In the genomic region with DNA sequence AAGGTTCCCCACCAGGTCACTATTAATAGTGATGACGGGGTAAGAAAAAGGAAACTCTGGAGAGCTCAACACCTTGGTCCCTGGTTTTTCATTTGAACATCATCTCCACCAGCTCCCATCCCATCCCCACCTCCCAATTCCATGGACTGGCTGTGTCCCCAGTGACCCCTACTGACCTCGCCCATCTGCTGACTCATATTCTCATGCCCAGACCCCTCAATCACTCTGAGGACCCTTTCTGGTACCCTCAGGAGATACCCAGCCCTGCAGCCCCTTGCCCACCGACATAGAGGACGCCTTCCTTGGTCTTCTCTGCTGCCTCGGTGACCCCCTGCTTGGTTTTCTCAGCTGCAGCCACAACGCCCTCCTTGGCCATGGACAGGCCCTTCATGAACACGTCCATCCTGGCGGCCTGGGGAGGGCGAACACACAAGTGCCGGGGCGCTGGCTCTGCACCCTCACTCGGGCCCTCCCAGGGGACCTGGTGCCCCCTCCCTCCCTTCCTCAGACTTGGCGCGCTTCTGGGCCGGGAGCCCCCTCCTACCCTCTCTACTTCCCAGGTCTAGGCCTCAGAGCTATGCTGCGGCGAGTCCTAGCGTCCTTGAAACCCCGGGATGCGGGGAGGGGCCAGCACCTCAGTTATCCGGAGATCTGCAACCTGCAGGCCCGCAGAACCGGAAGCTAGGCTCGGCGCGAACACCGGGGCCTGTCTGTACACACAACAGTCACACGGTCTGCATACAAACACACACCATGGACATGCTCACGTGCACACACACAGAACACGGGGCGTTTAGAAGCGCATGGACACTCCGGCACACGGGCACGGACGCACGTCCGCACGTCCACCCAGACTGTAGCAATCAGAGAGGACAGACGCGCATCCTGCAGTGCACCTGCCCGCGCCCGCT, we compare ENCODE assay signal across 9 mouse cellular contexts. TPM values are rescaled to one million over a fixed set of nuclear protein-coding genes. Genes with fewer than 3 reads are reported as not detected.
DNase-seq lines count a peak whose midpoint lies in the region; ATAC-seq and TF ChIP-seq lines count a peak whose summit lies in the region.
"Had no signal": no experiment of that assay in that cellular context is flagged by ENCODE, and none has a peak within 500 bp of the region (broad histone marks: within the 10 kb centered on the region; RNA-seq: fewer than 3 reads in every experiment).

No protein-coding gene starts in this region.

- ATAC-seq in lung, embryonic 14.5 days (ENCODE audit: insufficient read depth): no peak
- peak; percentile 34 for ATAC-seq in forebrain, embryonic 13.5 days
- no peak for ATAC-seq in liver, embryonic 16.5 days (ENCODE audit: low read depth)
- ATAC-seq in inflammation-experienced regulatory T-cells, adult 6 months: no peak

- no peaks in the 10 kb centered on the region for H3K4me1 ChIP-seq in lung, embryonic 14.5 days (ENCODE audit: insufficient read depth)
- H3K4me1 ChIP-seq in lung, adult 2 months (ENCODE audit: control insufficient read depth, insufficient read depth, low read length): no peaks in the 10 kb centered on the region
- H3K4me1 ChIP-seq in forebrain, embryonic 13.5 days: peaks cover 29% of the 10 kb centered on the region
- no peaks in the 10 kb centered on the region; the same call in 1 of the 2 replicates for H3K4me1 ChIP-seq in liver, embryonic 16.5 days (ENCODE audit: control insufficient read depth, low read depth, low read length)

- TF ChIP-seq POLR2A in lung, adult 2 months (IDR thresholded peaks at IDR 0.05; ENCODE audit: borderline replicate concordance, extremely low read depth, low read depth, low read length): no peak

- H3K36me3 ChIP-seq in lung, embryonic 14.5 days (ENCODE audit: insufficient read depth): no peaks in the 10 kb centered on the region
- H3K36me3 ChIP-seq in forebrain, embryonic 13.5 days (ENCODE audit: poor library complexity, severe bottlenecking): no peaks in the 10 kb centered on the region
- no peaks in the 10 kb centered on the region for H3K36me3 ChIP-seq in liver, embryonic 16.5 days (ENCODE audit: control insufficient read depth, insufficient read depth)

- 6% methylated on average over 44 of the region's 44 CpGs for WGBS in lung, embryonic 14.5 days
- 6% methylated on average over 44 of the region's 44 CpGs for WGBS in lung, adult 2 months
- WGBS in forebrain, embryonic 13.5 days: 4% methylated on average over 44 of the region's 44 CpGs
- 4% methylated on average over 44 of the region's 44 CpGs for WGBS in liver, embryonic 16.5 days (ENCODE audit: insufficient replicate concordance)

- peak overlapping the region; percentile 51 for H3K4me2 ChIP-seq in lung, embryonic 14.5 days
- peak overlapping the region; percentile 88 for H3K4me2 ChIP-seq in forebrain, embryonic 13.5 days
- H3K4me2 ChIP-seq in liver, embryonic 16.5 days (ENCODE audit: low read depth, low read length): peak overlapping the region; percentile 17; the same call in 1 of the 2 replicates

- H3K27ac ChIP-seq in lung, embryonic 14.5 days (ENCODE audit: low read depth): no peak overlapping the region
- no peak overlapping the region for H3K27ac ChIP-seq in forebrain, embryonic 13.5 days
- H3K27ac ChIP-seq in liver, embryonic 16.5 days (ENCODE audit: low read length): no peak overlapping the region

- H3K9me3 ChIP-seq in lung, embryonic 14.5 days (ENCODE audit: low read depth, low read length): no peaks in the 10 kb centered on the region
- no peaks in the 10 kb centered on the region for H3K9me3 ChIP-seq in forebrain, embryonic 13.5 days (replicated peaks)
- no peaks in the 10 kb centered on the region for H3K9me3 ChIP-seq in liver, embryonic 16.5 days (replicated peaks; ENCODE audit: control insufficient read depth, low read length)

- peaks cover 46% of the 10 kb centered on the region for H3K27me3 ChIP-seq in lung, embryonic 14.5 days (ENCODE audit: insufficient read depth, low read length)
- peaks cover 70% of the 10 kb centered on the region for H3K27me3 ChIP-seq in forebrain, embryonic 13.5 days
- H3K27me3 ChIP-seq in liver, embryonic 16.5 days (ENCODE audit: control insufficient read depth, insufficient read depth, low read depth, low read length): peaks cover 44% of the 10 kb centered on the region

- DNase-seq in lung, embryonic 14.5 days: no peak
- DNase-seq in lung, adult 2 months: no peak
- peak; percentile 69 for DNase-seq in cerebellum, adult 8-10 months
- DNase-seq in gastrocnemius, postnatal 10 days: no peak
- DNase-seq in yolk sac, embryonic 10.5 days (ENCODE audit: low spot score): no peak

- no peak overlapping the region for H3K9ac ChIP-seq in lung, embryonic 14.5 days
- peak overlapping the region; percentile 68 for H3K9ac ChIP-seq in forebrain, embryonic 13.5 days
- no peak overlapping the region for H3K9ac ChIP-seq in liver, embryonic 16.5 days (ENCODE audit: low read depth, low read length)

- H3K4me3 ChIP-seq in lung, embryonic 14.5 days (ENCODE audit: low read depth, low read length): peak overlapping the region; percentile 21; the same call in 1 of the 2 replicates
- no peak overlapping the region for H3K4me3 ChIP-seq in lung, adult 2 months (replicated peaks; ENCODE audit: extremely low read depth, low read depth, low read length)
- H3K4me3 ChIP-seq in forebrain, embryonic 13.5 days: peak overlapping the region; percentile 51
- H3K4me3 ChIP-seq in liver, embryonic 16.5 days (ENCODE audit: low read depth, low read length): peak overlapping the region; percentile 16

- no peak for TF ChIP-seq CTCF in lung, embryonic 14.5 days (IDR thresholded peaks at IDR 0.05; ENCODE audit: low read depth)
- TF ChIP-seq CTCF in lung, adult 2 months (IDR thresholded peaks at IDR 0.05; ENCODE audit: insufficient read depth, low read length): no peak

RNA-seq across cellular contexts. Expression of gene Sncb, which starts 0.9 kb away (rescaled TPM):
- not detected in 2 replicates for polyA plus RNA-seq in lung, embryonic 14.5 days (2014; fragmentation: Nextera tagmentation; extraction: Ambion mirVana)
- polyA plus RNA-seq in lung, adult 2 months (2012; rRNA removed): not detected in 2 replicates
- polyA plus RNA-seq in forebrain, embryonic 13.5 days (2015; fragmentation: Nextera tagmentation; extraction: Ambion mirVana): 9.1 and 10.6 TPM in 2 replicates
- not detected in 2 replicates for polyA plus RNA-seq in liver, embryonic 16.5 days (2015; fragmentation: Nextera tagmentation; extraction: Ambion mirVana)
- polyA plus RNA-seq in inflammation-experienced regulatory T-cells, adult 6 months (2017; shearing (Covaris generic)): 1 to 10 TPM in 1 of 3 experiments, under 1 TPM in 1, not detected in 1; 0.87 to 2.3 TPM
- 1 to 10 TPM in 1 of 2 experiments, under 1 TPM in 1; 0.40 to 1.1 TPM for total RNA-seq in gastrocnemius, postnatal 10 days (2021)
- total RNA-seq: common myeloid progenitor, adult 5-6 weeks had no signal

RNA-seq across cellular contexts. Expression of gene Gprin1, which starts 15.9 kb away (rescaled TPM):
- polyA plus RNA-seq in lung, embryonic 14.5 days (2014; fragmentation: Nextera tagmentation; extraction: Ambion mirVana): 0.34 and 0.53 TPM in 2 replicates
- 0.07 and 0.09 TPM in 2 replicates for polyA plus RNA-seq in lung, adult 2 months (2012; rRNA removed)
- 3.5 TPM in 2 replicates for polyA plus RNA-seq in forebrain, embryonic 13.5 days (2015; fragmentation: Nextera tagmentation; extraction: Ambion mirVana)
- 0.02 TPM in 1 of 2 replicates, not detected in the other for polyA plus RNA-seq in liver, embryonic 16.5 days (2015; fragmentation: Nextera tagmentation; extraction: Ambion mirVana)
- polyA plus RNA-seq in inflammation-experienced regulatory T-cells, adult 6 months (2017; shearing (Covaris generic)): not detected
- total RNA-seq in gastrocnemius, postnatal 10 days (2021): under 1 TPM; 0.47 to 0.63 TPM
- total RNA-seq: common myeloid progenitor, adult 5-6 weeks had no signal

RNA-seq across cellular contexts. Expression of gene Eif4e1b, which starts 18.3 kb away (rescaled TPM):
- polyA plus RNA-seq in lung, embryonic 14.5 days (2014; fragmentation: Nextera tagmentation; extraction: Ambion mirVana): not detected in 2 replicates
- polyA plus RNA-seq in lung, adult 2 months (2012; rRNA removed): not detected in 2 replicates
- polyA plus RNA-seq in forebrain, embryonic 13.5 days (2015; fragmentation: Nextera tagmentation; extraction: Ambion mirVana): not detected in 2 replicates
- not detected in 2 replicates for polyA plus RNA-seq in liver, embryonic 16.5 days (2015; fragmentation: Nextera tagmentation; extraction: Ambion mirVana)
- not detected for polyA plus RNA-seq in inflammation-experienced regulatory T-cells, adult 6 months (2017; shearing (Covaris generic))
- not detected for total RNA-seq in gastrocnemius, postnatal 10 days (2021)
- total RNA-seq: common myeloid progenitor, adult 5-6 weeks had no signal

RNA-seq across cellular contexts. Expression of gene Tspan17, which starts 23.6 kb away (rescaled TPM):
- polyA plus RNA-seq in lung, embryonic 14.5 days (2014; fragmentation: Nextera tagmentation; extraction: Ambion mirVana): 6.5 and 8.7 TPM in 2 replicates
- 32.1 and 34.7 TPM in 2 replicates for polyA plus RNA-seq in lung, adult 2 months (2012; rRNA removed)
- polyA plus RNA-seq in forebrain, embryonic 13.5 days (2015; fragmentation: Nextera tagmentation; extraction: Ambion mirVana): 11.9 and 15.0 TPM in 2 replicates
- 1.4 and 1.6 TPM in 2 replicates for polyA plus RNA-seq in liver, embryonic 16.5 days (2015; fragmentation: Nextera tagmentation; extraction: Ambion mirVana)
- polyA plus RNA-seq in inflammation-experienced regulatory T-cells, adult 6 months (2017; shearing (Covaris generic)): 1 to 10 TPM; 1.5 to 6.7 (median 2.2) TPM
- total RNA-seq in gastrocnemius, postnatal 10 days (2021): 10 to 100 TPM; 23.0 to 26.8 TPM

Comparison
In these comparisons a context has a peak if more than half of its experiments do, and no peak if none do; other contexts are left out.
1. H3K4me2 ChIP-seq: peak in every context shown above with its lines; median percentile 88 in forebrain, embryonic 13.5 days; 51 in lung, embryonic 14.5 days; 17 in liver, embryonic 16.5 days.